Mouse (Mus musculus): Measurements from ENCODE around the gene Rom1. TPM values are rescaled to one million over a fixed set of nuclear protein-coding genes. Genes with fewer than 3 reads are reported as not detected.
A peak's percentile ranks its signal among the peaks of the same experiment; 100 is the strongest.

Gene Rom1
- polyA plus RNA-seq, 1 experiment: 10.4 TPM

DNA sequence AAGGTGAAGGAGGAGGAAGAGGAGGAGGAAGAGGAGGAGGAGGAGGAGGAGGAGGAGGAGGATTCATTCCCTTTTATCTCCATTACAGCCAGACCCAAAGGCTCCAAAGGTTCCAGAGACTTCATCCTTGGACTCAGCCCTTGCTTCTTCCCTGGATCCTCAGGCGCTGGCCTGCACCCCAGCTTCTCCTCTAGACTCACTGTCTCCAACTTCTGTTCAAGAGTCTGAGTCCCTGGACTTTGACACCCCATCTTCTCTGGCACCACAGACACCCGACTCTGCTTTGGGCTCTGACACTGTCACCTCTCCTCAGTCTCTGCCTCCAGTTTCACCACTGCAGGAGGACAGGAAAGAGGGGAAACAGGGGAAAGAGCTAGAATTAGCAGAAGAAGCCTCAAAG lies 33.1 kb upstream of the Rom1 start:
- TF ChIP-seq CEBPB (IDR thresholded peaks at IDR 0.05; ENCODE audit: low read depth) (no peak), USF1 (IDR thresholded peaks at IDR 0.05; ENCODE audit: low read depth) (no peak), MYOD1 (IDR thresholded peaks at IDR 0.05; ENCODE audit: control insufficient read depth, insufficient read length, low read depth) (no peak), CTCF (IDR thresholded peaks at IDR 0.05; ENCODE audit: control insufficient read depth, insufficient read depth, insufficient read length) (no peak), MYOG (IDR thresholded peaks at IDR 0.05; ENCODE audit: control insufficient read depth, extremely low read depth, insufficient read length) (no peak), MAX (IDR thresholded peaks at IDR 0.05) (no peak), FOSL1 (IDR thresholded peaks at IDR 0.05; ENCODE audit: insufficient read depth, low read length, poor library complexity, severe bottlenecking) (no peak)
- Histone ChIP-seq H3K36me3 (ENCODE audit: control insufficient read depth, insufficient read depth) (peaks cover 75% of the 10 kb centered on the region), H3ac (ENCODE audit: control insufficient read depth, insufficient read length, low read depth) (no peak overlapping the region), H3K79me2 (ENCODE audit: control insufficient read depth, insufficient read depth) (peaks cover 33% of the 10 kb centered on the region), H3K79me3 (ENCODE audit: low read depth) (peaks cover 13% of the 10 kb centered on the region), H3K27me3 (ENCODE audit: control insufficient read depth, insufficient read depth, insufficient read length) (no peaks in the 10 kb centered on the region), H3K4me3 (ENCODE audit: insufficient read depth, poor library complexity, severe bottlenecking) (no peak overlapping the region)

DNA sequence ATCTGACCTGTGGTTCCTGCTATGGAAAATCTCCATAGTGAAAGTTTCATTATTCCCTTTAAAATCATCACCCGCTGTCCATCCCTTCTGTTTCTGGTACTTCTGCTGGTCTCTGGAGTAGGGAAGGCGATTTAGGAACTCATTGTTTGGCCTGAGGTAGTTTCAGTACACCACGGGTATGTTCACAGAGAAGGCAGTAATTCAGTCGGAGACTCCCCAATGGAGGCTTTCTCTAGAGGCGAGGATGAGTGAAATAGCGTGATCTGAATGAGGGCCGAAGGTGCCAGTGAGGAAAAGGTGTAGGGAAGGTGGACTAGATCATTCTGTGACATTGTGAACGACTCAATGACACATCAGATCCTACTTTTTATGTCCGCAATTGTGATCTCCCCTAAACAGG lies 25.0 kb upstream of the Rom1 start:
- H3K27me3 ChIP-seq (ENCODE audit: control insufficient read depth, insufficient read depth, insufficient read length): no peaks in the 10 kb centered on the region

GRCm38 (mm10) chr19:8953135-8954039 lies 24.2 kb upstream of the Rom1 start, which contains the start of gene Tut1:
Gene Tut1 (plus strand): TSS chr19:8953847.
- H3K4me3 ChIP-seq (ENCODE audit: insufficient read depth, poor library complexity, severe bottlenecking): peak within 1 kb of the TSS; percentile 86
- H3K79me2 ChIP-seq (ENCODE audit: control insufficient read depth, insufficient read depth): peaks cover 47% of the 10 kb centered on the region
- H3K79me3 ChIP-seq (ENCODE audit: low read depth): peaks cover 32% of the 10 kb centered on the region
- H3ac ChIP-seq (ENCODE audit: control insufficient read depth, insufficient read length, low read depth): peak within 1 kb of the TSS; percentile 95
- TF ChIP-seq MYOG (IDR thresholded peaks at IDR 0.05; ENCODE audit: control insufficient read depth, extremely low read depth, insufficient read length) (no peak), USF1 (IDR thresholded peaks at IDR 0.05; ENCODE audit: low read depth) (no peak), CEBPB (IDR thresholded peaks at IDR 0.05; ENCODE audit: low read depth) (no peak), CTCF (IDR thresholded peaks at IDR 0.05; ENCODE audit: control insufficient read depth, insufficient read depth, insufficient read length) (no peak), MAX (IDR thresholded peaks at IDR 0.05) (peak; percentile 93), FOSL1 (IDR thresholded peaks at IDR 0.05; ENCODE audit: insufficient read depth, low read length, poor library complexity, severe bottlenecking) (no peak), MYOD1 (IDR thresholded peaks at IDR 0.05; ENCODE audit: control insufficient read depth, insufficient read length, low read depth) (no peak)
- H3K27me3 ChIP-seq (ENCODE audit: control insufficient read depth, insufficient read depth, insufficient read length): no peaks in the 10 kb centered on the region
- H3K36me3 ChIP-seq (ENCODE audit: control insufficient read depth, insufficient read depth): peaks cover 63% of the 10 kb centered on the region

More for the DNA sequence above, 25.0 kb upstream of the Rom1 start:
- Histone ChIP-seq H3K79me2 (ENCODE audit: control insufficient read depth, insufficient read depth) (peaks cover 54% of the 10 kb centered on the region), H3K36me3 (ENCODE audit: control insufficient read depth, insufficient read depth) (peaks cover 63% of the 10 kb centered on the region), H3K79me3 (ENCODE audit: low read depth) (peaks cover 32% of the 10 kb centered on the region), H3ac (ENCODE audit: control insufficient read depth, insufficient read length, low read depth) (peak overlapping the region; percentile 95), H3K4me3 (ENCODE audit: insufficient read depth, poor library complexity, severe bottlenecking) (peak overlapping the region; percentile 86)
- TF ChIP-seq CTCF (IDR thresholded peaks at IDR 0.05; ENCODE audit: control insufficient read depth, insufficient read depth, insufficient read length) (no peak), FOSL1 (IDR thresholded peaks at IDR 0.05; ENCODE audit: insufficient read depth, low read length, poor library complexity, severe bottlenecking) (no peak), USF1 (IDR thresholded peaks at IDR 0.05; ENCODE audit: low read depth) (no peak), MYOG (IDR thresholded peaks at IDR 0.05; ENCODE audit: control insufficient read depth, extremely low read depth, insufficient read length) (no peak), MYOD1 (IDR thresholded peaks at IDR 0.05; ENCODE audit: control insufficient read depth, insufficient read length, low read depth) (no peak), MAX (IDR thresholded peaks at IDR 0.05) (no peak), CEBPB (IDR thresholded peaks at IDR 0.05; ENCODE audit: low read depth) (no peak)

- no peak for TF ChIP-seq USF1 (IDR thresholded peaks at IDR 0.05; ENCODE audit: low read depth)
- TF ChIP-seq MYOG (IDR thresholded peaks at IDR 0.05; ENCODE audit: control insufficient read depth, extremely low read depth, insufficient read length): no peak
- TF ChIP-seq MYOD1 (IDR thresholded peaks at IDR 0.05; ENCODE audit: control insufficient read depth, insufficient read length, low read depth): no peak
- TF ChIP-seq CTCF (IDR thresholded peaks at IDR 0.05; ENCODE audit: control insufficient read depth, insufficient read depth, insufficient read length): no peak
- TF ChIP-seq MAX (IDR thresholded peaks at IDR 0.05): no peak
- no peak for TF ChIP-seq CEBPB (IDR thresholded peaks at IDR 0.05; ENCODE audit: low read depth)
- TF ChIP-seq FOSL1 (IDR thresholded peaks at IDR 0.05; ENCODE audit: insufficient read depth, low read length, poor library complexity, severe bottlenecking): no peak
- Histone ChIP-seq H3K79me2 (ENCODE audit: control insufficient read depth, insufficient read depth) (peaks cover 41% of the 10 kb centered on the region), H3K36me3 (ENCODE audit: control insufficient read depth, insufficient read depth) (peaks cover 72% of the 10 kb centered on the region), H3K79me3 (ENCODE audit: low read depth) (peaks cover 28% of the 10 kb centered on the region), H3K4me3 (ENCODE audit: insufficient read depth, poor library complexity, severe bottlenecking) (no peak overlapping the region), H3ac (ENCODE audit: control insufficient read depth, insufficient read length, low read depth) (no peak overlapping the region), H3K27me3 (ENCODE audit: control insufficient read depth, insufficient read depth, insufficient read length) (no peaks in the 10 kb centered on the region)
These were observed 23.1 kb upstream of the Rom1 start for GRCm38 (mm10) chr19:8952241-8952640.

DNA sequence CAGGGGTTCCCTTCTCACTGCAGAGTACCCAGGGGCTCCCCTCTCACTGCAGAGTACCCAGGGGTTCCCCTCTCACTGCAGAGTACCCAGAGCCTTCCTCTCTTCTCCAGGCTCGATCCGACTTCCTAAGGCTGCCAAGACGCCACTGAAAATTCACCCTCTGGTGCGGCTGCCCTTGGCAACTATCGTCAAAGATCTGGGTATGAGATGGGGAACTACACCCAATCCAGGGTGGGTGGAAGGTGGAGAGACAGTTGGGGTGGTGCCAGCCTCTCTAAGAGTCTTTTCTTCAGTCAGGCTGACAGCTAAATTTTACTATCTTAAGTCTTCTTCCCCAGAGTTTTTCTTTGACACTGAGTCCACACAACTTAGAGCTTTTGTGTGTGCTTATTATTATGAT lies 21.0 kb upstream of the Rom1 start:
- peaks cover 23% of the 10 kb centered on the region for H3K79me3 ChIP-seq (ENCODE audit: low read depth)
- no peak overlapping the region for H3K4me3 ChIP-seq (ENCODE audit: insufficient read depth, poor library complexity, severe bottlenecking)
- no peak overlapping the region for H3ac ChIP-seq (ENCODE audit: control insufficient read depth, insufficient read length, low read depth)
- H3K36me3 ChIP-seq (ENCODE audit: control insufficient read depth, insufficient read depth): peaks cover 75% of the 10 kb centered on the region
- no peak for TF ChIP-seq CEBPB (IDR thresholded peaks at IDR 0.05; ENCODE audit: low read depth)
- TF ChIP-seq MAX (IDR thresholded peaks at IDR 0.05): no peak
- no peak for TF ChIP-seq USF1 (IDR thresholded peaks at IDR 0.05; ENCODE audit: low read depth)
- no peak for TF ChIP-seq MYOG (IDR thresholded peaks at IDR 0.05; ENCODE audit: control insufficient read depth, extremely low read depth, insufficient read length)
- no peak for TF ChIP-seq MYOD1 (IDR thresholded peaks at IDR 0.05; ENCODE audit: control insufficient read depth, insufficient read length, low read depth)
- no peak for TF ChIP-seq FOSL1 (IDR thresholded peaks at IDR 0.05; ENCODE audit: insufficient read depth, low read length, poor library complexity, severe bottlenecking)
- no peak for TF ChIP-seq CTCF (IDR thresholded peaks at IDR 0.05; ENCODE audit: control insufficient read depth, insufficient read depth, insufficient read length)
- no peaks in the 10 kb centered on the region for H3K27me3 ChIP-seq (ENCODE audit: control insufficient read depth, insufficient read depth, insufficient read length)
- H3K79me2 ChIP-seq (ENCODE audit: control insufficient read depth, insufficient read depth): peaks cover 39% of the 10 kb centered on the region
